In the genomic region with DNA sequence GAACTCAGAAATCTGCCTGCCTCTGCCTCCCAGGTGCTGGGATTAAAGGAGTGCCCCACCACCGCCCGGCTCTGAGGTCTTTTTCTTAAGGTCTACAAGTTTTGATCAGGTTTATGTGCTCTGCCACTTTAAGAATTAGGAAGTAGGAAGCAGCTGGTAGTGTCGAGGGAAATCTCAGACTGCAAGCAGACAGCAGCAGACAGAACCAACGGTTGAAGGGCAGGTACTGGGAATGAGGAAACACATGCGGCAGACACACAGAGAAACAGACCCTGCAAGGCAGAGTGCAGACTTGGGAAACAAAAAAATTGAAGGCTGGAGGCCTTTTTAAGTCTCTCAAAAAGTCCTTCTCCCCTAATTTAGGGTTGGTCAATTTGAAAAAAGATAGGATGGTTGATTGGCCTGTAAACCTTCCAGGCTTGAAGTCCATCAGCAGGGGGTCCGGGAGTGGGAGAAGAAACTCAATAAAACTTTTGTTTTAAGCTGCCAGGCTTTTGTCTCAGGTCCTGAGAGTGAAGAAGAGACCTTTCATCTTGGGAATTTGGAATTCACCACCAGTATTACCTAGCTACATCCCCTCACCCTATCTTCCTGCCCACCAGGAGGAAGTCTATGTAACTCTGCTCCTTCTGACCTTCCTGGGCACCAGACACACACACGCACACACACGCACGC, we compare ENCODE assay signal across 9 mouse cellular contexts. TPM values are rescaled to one million over a fixed set of nuclear protein-coding genes. Genes with fewer than 3 reads are reported as not detected.
A peak's percentile ranks its signal among the peaks of the same experiment; 100 is the strongest.
DNase-seq lines count a peak whose midpoint lies in the region; ATAC-seq lines count a peak whose summit lies in the region.
"Had no signal": no experiment of that assay in that cellular context is flagged by ENCODE, and none has a peak within 500 bp of the region (broad histone marks: within the 10 kb centered on the region; RNA-seq: fewer than 3 reads in every experiment).

No protein-coding gene starts in this region.

- no peaks in the 10 kb centered on the region for H3K9me3 ChIP-seq in hindbrain, embryonic 13.5 days
- no peaks in the 10 kb centered on the region for H3K9me3 ChIP-seq in hindbrain, embryonic 11.5 days (ENCODE audit: control insufficient read depth, low read length)
- no peaks in the 10 kb centered on the region for H3K9me3 ChIP-seq in liver, embryonic 16.5 days (replicated peaks; ENCODE audit: control insufficient read depth, low read length)
- H3K9me3 ChIP-seq in midbrain, embryonic 11.5 days (ENCODE audit: control insufficient read depth, low read length) = no peaks in the 10 kb centered on the region
- H3K9me3 ChIP-seq: midbrain, embryonic 15.5 days had no signal

- H3K27ac ChIP-seq in hindbrain, embryonic 13.5 days = peak overlapping the region; percentile 15; the same call in 1 of the 2 replicates
- H3K27ac ChIP-seq in hindbrain, embryonic 11.5 days (ENCODE audit: low read depth, low read length) = no peak overlapping the region
- H3K27ac ChIP-seq in liver, embryonic 16.5 days (ENCODE audit: low read length) = peak overlapping the region; percentile 93
- no peak overlapping the region for H3K27ac ChIP-seq in midbrain, embryonic 11.5 days (ENCODE audit: low read depth, low read length)

- peaks cover 16% of the 10 kb centered on the region for H3K4me1 ChIP-seq in hindbrain, embryonic 13.5 days (replicated peaks)
- H3K4me1 ChIP-seq in hindbrain, embryonic 11.5 days (replicated peaks; ENCODE audit: control insufficient read depth, insufficient read depth, low read length) = peaks cover 2% of the 10 kb centered on the region; the same call in 1 of the 2 replicates
- H3K4me1 ChIP-seq in liver, embryonic 16.5 days (ENCODE audit: control insufficient read depth, low read depth, low read length) = peaks cover 68% of the 10 kb centered on the region
- H3K4me1 ChIP-seq in midbrain, embryonic 11.5 days (ENCODE audit: control insufficient read depth, insufficient read depth, low read length) = peaks cover 15% of the 10 kb centered on the region

- H3K4me2 ChIP-seq in hindbrain, embryonic 13.5 days = no peak overlapping the region
- no peak overlapping the region for H3K4me2 ChIP-seq in hindbrain, embryonic 11.5 days (replicated peaks; ENCODE audit: low read depth, low read length)
- H3K4me2 ChIP-seq in liver, embryonic 16.5 days (ENCODE audit: low read depth, low read length) = peak overlapping the region; percentile 74; the same call in 1 of the 2 replicates
- H3K4me2 ChIP-seq in midbrain, embryonic 11.5 days = no peak overlapping the region
- H3K4me2 ChIP-seq: midbrain, embryonic 15.5 days had no signal

- DNase-seq in hindbrain, embryonic 11.5 days (ENCODE audit: low spot score) = no peak
- peak; percentile 70 for DNase-seq in A20 (ENCODE audit: low read depth, low spot score)
- peak; percentile 83 for DNase-seq in ZHBTc4 (ENCODE audit: low read depth, low spot score)
- DNase-seq in midbrain, embryonic 11.5 days (ENCODE audit: low spot score, missing footprints) = no peak
- DNase-seq in adrenal gland, postnatal 14 days = no peak
- no peak for DNase-seq in testis, postnatal 14 days (ENCODE audit: low spot score)

- H3K9ac ChIP-seq in hindbrain, embryonic 13.5 days = no peak overlapping the region
- H3K9ac ChIP-seq in hindbrain, embryonic 11.5 days (ENCODE audit: low read depth, low read length) = no peak overlapping the region
- no peak overlapping the region for H3K9ac ChIP-seq in liver, embryonic 16.5 days (ENCODE audit: low read depth, low read length)
- H3K9ac ChIP-seq in midbrain, embryonic 11.5 days (ENCODE audit: low read length) = no peak overlapping the region
- H3K9ac ChIP-seq: midbrain, embryonic 15.5 days had no signal

- no peaks in the 10 kb centered on the region for H3K36me3 ChIP-seq in hindbrain, embryonic 13.5 days
- H3K36me3 ChIP-seq in hindbrain, embryonic 11.5 days (ENCODE audit: control insufficient read depth, insufficient read depth, low read length) = no peaks in the 10 kb centered on the region
- no peaks in the 10 kb centered on the region for H3K36me3 ChIP-seq in liver, embryonic 16.5 days (ENCODE audit: control insufficient read depth, insufficient read depth)
- no peaks in the 10 kb centered on the region for H3K36me3 ChIP-seq in midbrain, embryonic 11.5 days (ENCODE audit: control insufficient read depth, insufficient read depth, low read length)
- H3K36me3 ChIP-seq: midbrain, embryonic 15.5 days had no signal

- no peak overlapping the region for H3K4me3 ChIP-seq in hindbrain, embryonic 13.5 days
- no peak overlapping the region for H3K4me3 ChIP-seq in hindbrain, embryonic 11.5 days (ENCODE audit: low read depth, low read length)
- 0 out of 2 replicates have a peak overlapping the region, but pooled peaks have one; percentile 7 for H3K4me3 ChIP-seq in liver, embryonic 16.5 days (ENCODE audit: low read depth, low read length)
- H3K4me3 ChIP-seq in midbrain, embryonic 11.5 days (ENCODE audit: low read depth, low read length) = no peak overlapping the region
- H3K4me3 ChIP-seq: midbrain, embryonic 15.5 days had no signal

- ATAC-seq in hindbrain, embryonic 13.5 days (ENCODE audit: low FRiP score) = no peak
- no peak for ATAC-seq in hindbrain, embryonic 11.5 days (ENCODE audit: low FRiP score)
- no peak for ATAC-seq in liver, embryonic 16.5 days (ENCODE audit: low read depth)
- ATAC-seq in midbrain, embryonic 11.5 days (ENCODE audit: low FRiP score) = no peak
- ATAC-seq: midbrain, embryonic 15.5 days had no signal

- 56% methylated on average over 9 of the region's 9 CpGs for WGBS in hindbrain, embryonic 13.5 days
- WGBS in hindbrain, embryonic 11.5 days = 66% methylated on average over 9 of the region's 9 CpGs
- WGBS in liver, embryonic 16.5 days (ENCODE audit: insufficient replicate concordance) = 36% methylated on average over 9 of the region's 9 CpGs
- 75% methylated on average over 9 of the region's 9 CpGs for WGBS in midbrain, embryonic 11.5 days

- no peaks in the 10 kb centered on the region for H3K27me3 ChIP-seq in hindbrain, embryonic 13.5 days
- H3K27me3 ChIP-seq in hindbrain, embryonic 11.5 days (ENCODE audit: control insufficient read depth, insufficient read depth, low read length) = no peaks in the 10 kb centered on the region
- H3K27me3 ChIP-seq in liver, embryonic 16.5 days (ENCODE audit: control insufficient read depth, insufficient read depth, low read depth, low read length) = no peaks in the 10 kb centered on the region
- no peaks in the 10 kb centered on the region for H3K27me3 ChIP-seq in midbrain, embryonic 11.5 days (ENCODE audit: control insufficient read depth, insufficient read depth, low read length)
- H3K27me3 ChIP-seq: midbrain, embryonic 15.5 days had no signal

RNA-seq across cellular contexts. Expression of a gene that starts 4.3 kb away (rescaled TPM):
- 74.3 and 75.2 TPM in 2 replicates for polyA plus RNA-seq in hindbrain, embryonic 13.5 days (2015; fragmentation: Nextera tagmentation; extraction: Ambion mirVana)
- polyA plus RNA-seq in hindbrain, embryonic 11.5 days (2014; fragmentation: Nextera tagmentation; extraction: Ambion mirVana) = 190 and 195 TPM in 2 replicates
- polyA plus RNA-seq in liver, embryonic 16.5 days (2015; fragmentation: Nextera tagmentation; extraction: Ambion mirVana) = 300 and 331 TPM in 2 replicates
- 175 and 194 TPM in 2 replicates for polyA plus RNA-seq in midbrain, embryonic 11.5 days (2014; fragmentation: Nextera tagmentation; extraction: Ambion mirVana)
- 228 and 248 TPM in 2 replicates for total RNA-seq in adrenal gland, postnatal 14 days (2021)

RNA-seq across cellular contexts. Expression of a gene that starts 7.1 kb away (rescaled TPM):
- polyA plus RNA-seq in hindbrain, embryonic 13.5 days (2015; fragmentation: Nextera tagmentation; extraction: Ambion mirVana) = 23.4 and 23.5 TPM in 2 replicates
- 26.5 and 28.7 TPM in 2 replicates for polyA plus RNA-seq in hindbrain, embryonic 11.5 days (2014; fragmentation: Nextera tagmentation; extraction: Ambion mirVana)
- 14.2 and 14.3 TPM in 2 replicates for polyA plus RNA-seq in liver, embryonic 16.5 days (2015; fragmentation: Nextera tagmentation; extraction: Ambion mirVana)
- polyA plus RNA-seq in midbrain, embryonic 11.5 days (2014; fragmentation: Nextera tagmentation; extraction: Ambion mirVana) = 25.5 TPM in 2 replicates
- total RNA-seq in adrenal gland, postnatal 14 days (2021) = 22.9 and 23.9 TPM in 2 replicates

Comparison
In these comparisons a context has a peak if more than half of its experiments do, and no peak if none do; other contexts are left out.
1. H3K27ac ChIP-seq: peak in hindbrain, embryonic 13.5 days (single experiment) and liver, embryonic 16.5 days (single experiment); none in hindbrain, embryonic 11.5 days (single experiment) and midbrain, embryonic 11.5 days (single experiment).
2. DNase-seq: peak in A20 (single experiment) and ZHBTc4 (single experiment); none in hindbrain, embryonic 11.5 days (single experiment), midbrain, embryonic 11.5 days (single experiment), adrenal gland, postnatal 14 days (single experiment) and testis, postnatal 14 days (single experiment).